Mouse (Mus musculus) stomach, postnatal 0 days (tissue): ENCODE measurements around the gene Asb18.

Experiments used
- CTCF ChIP-seq: IDR thresholded peaks from 2 replicates; pipeline ENCODE4 v1.5.1; 2016; ENCODE audit warnings: antibody characterized with exemption, low read depth, mild to moderate bottlenecking, moderate library complexity
- EP300 ChIP-seq: optimal IDR thresholded peaks from 2 replicates; pipeline ENCODE3; 2016; ENCODE audit warnings: antibody characterized with exemption

GRCm38 (mm10) chr1:90018071-90018470 lies 3.6 kb upstream of the Asb18 start:
- TF ChIP-seq CTCF (no peak), EP300 (no peak)
